Mouse (Mus musculus) heart, adult 18-20 months (tissue): ENCODE results near the gene Zfp346. TPM values are rescaled to one million over a fixed set of nuclear protein-coding genes. Genes with fewer than 3 reads are reported as not detected.
A peak's percentile ranks its signal among the peaks of the same experiment; 100 is the strongest.

ENCODE experiments used
- DNase-seq, 2 experiments: peaks; one replicate each; pipeline ENCODE4 v3.0.0; 2021 to 2022; ENCODE audit warnings: mixed read lengths in 1 of 2
- total RNA-seq, 2 experiments: library from RNA; stranded (reverse); gene quantifications; 2 replicates each; pipeline ENCODE4 v1.2.3; 2021

The Zfp346 gene
- total RNA-seq, 2 experiments from 2014 or later = 16.6 to 18.0 TPM

- peak in 1 of 2 experiments; percentile 14 for DNase-seq
Observed at GRCm38 (mm10) chr13:55152621-55153415, 47.7 kb downstream of the Zfp346 start, which contains the start of gene Fgfr4. Gene Fgfr4 (plus strand): TSS chr13:55152640.

GRCm38 (mm10) chr13:55153951-55154350 is 48.8 kb downstream of the Zfp346 start:
- DNase-seq = no peak

GRCm38 (mm10) chr13:55162365-55162764 is 57.3 kb downstream of the Zfp346 start:
- DNase-seq = no peak

DNA sequence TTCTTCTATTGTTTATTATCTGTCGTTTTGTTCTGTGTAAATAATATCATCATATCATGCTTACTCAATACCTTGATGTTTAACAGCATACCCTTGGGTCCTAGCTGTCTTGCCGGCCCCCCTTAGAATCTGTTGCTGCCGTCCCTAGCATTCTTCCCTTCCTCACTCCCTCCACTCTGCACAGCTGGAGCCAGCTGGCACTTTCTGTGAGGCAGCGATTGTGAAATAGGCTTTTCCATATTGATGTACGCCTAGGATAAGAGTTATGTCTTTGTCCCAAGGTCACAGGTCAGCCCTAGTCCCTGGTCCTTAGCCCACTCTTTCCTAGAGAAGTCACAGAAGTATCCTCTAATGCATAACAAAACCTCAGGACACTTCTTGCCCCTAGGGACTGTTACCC is 58.4 kb downstream of the Zfp346 start:
- peak; percentile 37 to 50 for DNase-seq

DNA sequence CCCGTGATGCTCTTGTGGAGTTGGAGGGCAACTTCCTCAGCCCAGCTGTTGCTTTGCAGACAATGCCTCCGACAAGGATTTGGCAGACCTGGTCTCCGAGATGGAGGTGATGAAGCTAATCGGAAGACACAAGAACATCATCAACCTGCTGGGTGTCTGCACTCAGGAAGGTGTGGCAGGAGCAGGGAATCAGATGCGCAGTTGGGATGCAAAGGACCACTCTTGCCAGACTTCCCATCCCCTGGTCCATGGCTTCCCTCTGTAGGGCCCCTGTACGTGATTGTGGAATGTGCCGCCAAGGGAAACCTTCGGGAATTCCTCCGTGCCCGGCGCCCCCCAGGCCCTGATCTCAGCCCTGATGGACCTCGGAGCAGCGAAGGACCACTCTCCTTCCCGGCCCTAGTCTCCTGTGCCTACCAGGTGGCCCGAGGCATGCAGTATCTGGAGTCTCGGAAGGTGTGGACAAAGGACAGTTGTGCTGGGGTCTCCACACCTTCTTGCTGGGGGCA is 60.8 kb downstream of the Zfp346 start:
- no peak for DNase-seq

DNA sequence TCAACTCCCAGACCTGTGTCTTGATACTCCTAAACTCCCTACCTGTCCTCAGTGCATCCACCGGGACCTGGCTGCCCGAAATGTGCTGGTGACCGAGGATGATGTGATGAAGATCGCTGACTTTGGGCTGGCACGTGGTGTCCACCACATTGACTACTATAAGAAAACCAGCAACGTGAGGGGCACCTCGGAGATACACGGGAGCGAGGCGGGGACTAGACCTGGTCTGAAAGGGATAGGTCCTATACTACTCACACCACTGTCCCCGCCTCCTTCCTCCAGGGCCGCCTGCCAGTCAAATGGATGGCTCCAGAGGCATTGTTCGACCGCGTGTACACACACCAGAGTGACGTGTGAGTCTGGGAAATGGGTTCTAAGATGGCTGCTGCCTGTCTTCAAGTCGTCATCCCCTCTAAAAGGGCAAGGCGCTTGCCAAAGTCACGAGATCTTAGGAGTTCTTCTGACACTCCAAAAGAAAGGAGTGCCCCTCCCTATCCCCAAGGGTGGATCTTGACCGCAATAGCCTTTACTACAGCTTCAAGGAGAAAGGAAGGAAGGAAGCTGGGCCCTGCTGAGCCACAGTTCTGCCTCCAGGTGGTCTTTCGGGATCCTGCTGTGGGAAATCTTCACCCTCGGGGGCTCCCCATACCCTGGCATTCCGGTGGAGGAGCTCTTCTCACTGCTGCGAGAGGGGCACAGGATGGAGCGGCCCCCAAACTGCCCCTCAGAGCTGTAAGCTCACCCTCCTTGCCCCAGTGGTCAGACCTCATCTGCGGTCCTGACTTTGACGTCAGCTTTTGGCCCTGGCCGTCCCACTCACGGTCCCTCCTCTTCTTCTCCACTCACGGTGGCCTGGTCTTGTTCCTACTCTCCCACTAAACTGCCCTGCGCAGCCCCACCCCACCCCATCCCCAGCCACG is 62.0 kb downstream of the Zfp346 start:
- no peak for DNase-seq

GRCm38 (mm10) chr13:55167798-55168197 is 62.7 kb downstream of the Zfp346 start:
- DNase-seq = no peak

DNA sequence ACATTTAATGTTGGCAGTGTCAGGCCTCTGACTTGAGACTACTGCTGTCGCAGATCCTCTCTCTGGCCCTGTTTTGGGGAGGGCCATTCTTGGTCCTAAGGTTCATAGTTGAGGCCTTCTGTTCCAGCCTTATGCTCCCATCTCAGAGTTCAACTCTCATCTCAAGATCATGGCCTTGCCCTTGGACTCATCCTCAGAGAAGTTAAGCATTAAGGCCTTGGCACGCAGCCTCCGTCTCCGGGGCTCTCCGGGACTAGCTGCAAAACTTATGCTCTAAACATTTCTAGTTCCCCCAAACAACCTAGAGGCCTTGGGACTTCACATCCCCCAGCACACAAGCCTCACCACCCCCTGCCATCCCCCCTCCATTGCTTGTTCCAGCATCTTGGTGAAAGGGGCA is 63.1 kb downstream of the Zfp346 start:
- DNase-seq = no peak

- peak; percentile 62 to 79 for DNase-seq
Observed at GRCm38 (mm10) chr13:55168958-55169369, 63.9 kb downstream of the Zfp346 start.

DNA sequence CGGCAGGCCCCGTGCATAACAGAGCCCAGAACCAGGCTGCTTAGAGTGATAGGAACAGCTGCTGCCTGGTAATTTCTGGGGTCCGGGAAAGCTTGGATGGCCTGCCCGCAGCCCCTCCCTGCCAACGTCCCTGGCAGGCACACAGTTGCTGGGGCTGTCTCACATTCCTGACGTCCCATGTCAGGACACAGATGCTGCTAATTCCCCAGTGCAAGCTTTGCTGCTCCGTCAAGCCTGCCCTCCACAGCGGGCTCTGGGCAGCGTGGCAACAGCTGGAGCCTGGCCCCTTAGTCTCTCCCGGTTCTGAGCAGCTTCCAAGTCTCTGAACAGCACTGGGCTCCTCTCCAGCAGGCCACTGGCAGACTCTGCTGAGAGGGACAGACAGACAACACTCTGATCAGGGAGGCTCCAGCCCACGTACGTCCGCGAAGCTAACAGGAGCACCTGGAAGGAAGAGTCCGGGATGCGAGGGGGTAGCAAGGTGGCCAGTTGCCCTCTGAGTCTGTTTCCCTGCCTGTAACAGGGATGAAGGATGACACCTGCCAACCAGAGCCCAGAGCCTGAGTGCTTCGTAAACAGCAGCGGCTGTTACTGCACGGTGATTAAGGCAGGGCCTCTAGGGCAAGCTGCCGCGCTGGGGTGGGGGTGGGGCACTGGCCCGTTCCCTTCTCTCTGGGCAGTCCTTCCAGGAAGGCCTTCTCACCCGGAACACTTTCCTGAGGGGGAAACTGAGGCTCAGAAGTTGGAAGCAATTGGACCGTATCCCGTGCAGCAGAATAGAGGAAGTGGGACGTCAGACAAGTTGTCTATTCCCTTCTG is 66.6 kb downstream of the Zfp346 start:
- DNase-seq = peak; percentile 79

- DNase-seq = no peak
Observed at GRCm38 (mm10) chr13:55172336-55172770, 67.2 kb downstream of the Zfp346 start.

GRCm38 (mm10) chr13:55174347-55174746 is 69.2 kb downstream of the Zfp346 start:
- DNase-seq = no peak

GRCm38 (mm10) chr13:55176265-55176664 is 71.2 kb downstream of the Zfp346 start:
- DNase-seq = no peak

DNA sequence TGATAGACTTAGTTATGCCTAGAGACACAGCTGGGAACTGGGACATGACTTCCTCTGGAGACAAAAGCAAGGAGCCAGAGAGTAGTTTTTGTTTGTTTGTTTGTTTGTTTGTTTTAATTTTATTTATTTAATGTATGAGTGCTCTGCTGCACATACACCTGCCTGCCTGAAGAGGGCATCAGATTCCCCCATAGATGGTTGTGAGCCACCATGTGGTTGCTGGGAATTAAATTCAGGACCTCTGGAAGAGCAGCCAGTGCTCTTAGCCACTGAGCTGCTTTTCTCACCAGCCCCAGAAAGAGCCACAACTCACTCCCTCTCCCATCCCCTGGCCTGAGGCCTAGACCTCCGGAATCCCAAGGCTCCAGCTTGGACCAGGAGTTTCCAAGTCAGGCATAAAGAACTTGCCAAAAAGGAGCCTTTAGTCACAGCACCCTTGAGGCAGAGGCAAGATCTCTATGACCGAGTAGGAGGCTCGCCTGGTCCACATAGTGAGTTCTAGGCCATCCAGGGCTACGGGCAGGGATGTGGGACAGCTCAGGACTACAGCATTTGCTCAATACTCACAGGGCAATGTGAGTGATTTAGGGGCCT is 72.9 kb downstream of the Zfp346 start:
- peak; percentile 67 to 76 for DNase-seq

DNA sequence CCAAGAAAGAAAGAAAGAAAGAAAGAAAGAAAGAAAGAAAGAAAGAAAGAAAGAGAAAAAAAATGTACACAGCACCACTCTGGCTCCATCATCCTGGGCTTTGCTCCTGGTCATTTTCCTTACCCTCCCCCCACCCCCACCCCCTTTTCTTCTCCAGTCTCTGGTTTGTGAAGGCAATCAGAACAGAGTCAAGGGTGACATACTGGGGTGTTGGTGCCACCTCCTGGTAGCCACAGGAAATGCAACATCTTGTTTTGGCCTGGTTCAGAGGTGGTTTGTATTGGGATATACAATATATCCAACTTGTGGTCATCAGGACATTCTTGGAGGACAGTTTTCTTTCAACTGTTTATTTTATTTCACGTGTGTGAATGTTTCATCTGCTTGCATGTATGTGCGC is 73.4 kb downstream of the Zfp346 start:
- DNase-seq = peak; percentile 75 to 87

- no peak for DNase-seq
Observed at GRCm38 (mm10) chr13:55179591-55179990, 74.5 kb downstream of the Zfp346 start.

- no peak for DNase-seq
Observed at GRCm38 (mm10) chr13:55181786-55182172, 76.7 kb downstream of the Zfp346 start.

DNA sequence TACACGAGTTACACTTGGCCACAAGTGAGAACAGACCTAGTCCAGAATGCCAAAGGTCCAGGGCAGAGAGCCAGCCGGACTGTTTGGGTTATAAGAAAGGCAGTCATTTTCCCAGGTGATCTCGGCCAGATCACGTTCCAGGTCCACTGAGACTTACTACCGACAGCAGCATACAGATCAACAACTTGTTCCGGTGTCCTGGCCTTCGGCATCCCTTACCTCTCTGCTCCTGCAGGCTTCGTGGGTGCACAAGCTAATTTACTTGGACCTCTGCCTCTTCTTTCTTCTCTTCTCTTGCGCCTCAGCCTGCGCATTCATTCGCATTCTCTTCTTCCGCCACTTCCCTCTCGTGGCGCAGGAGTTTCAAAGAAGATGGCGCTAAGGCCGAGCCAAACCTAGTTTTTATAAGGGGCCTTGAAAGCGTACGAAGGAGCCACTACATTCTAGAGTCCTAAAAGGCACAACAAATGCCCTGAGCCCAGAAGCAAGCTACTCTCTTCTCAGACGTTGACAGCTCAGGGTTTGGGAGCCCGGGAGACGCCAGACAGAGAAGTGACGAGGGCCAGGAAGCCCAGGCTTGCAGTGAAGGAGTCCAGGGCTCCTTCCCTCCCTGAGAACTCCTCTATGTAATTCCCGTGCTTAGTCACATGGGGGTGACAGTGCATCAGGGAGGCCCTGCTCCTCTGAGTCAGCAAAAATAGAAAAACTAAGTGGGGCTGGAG is 77.2 kb downstream of the Zfp346 start:
- DNase-seq = peak; percentile 86 to 88

DNA sequence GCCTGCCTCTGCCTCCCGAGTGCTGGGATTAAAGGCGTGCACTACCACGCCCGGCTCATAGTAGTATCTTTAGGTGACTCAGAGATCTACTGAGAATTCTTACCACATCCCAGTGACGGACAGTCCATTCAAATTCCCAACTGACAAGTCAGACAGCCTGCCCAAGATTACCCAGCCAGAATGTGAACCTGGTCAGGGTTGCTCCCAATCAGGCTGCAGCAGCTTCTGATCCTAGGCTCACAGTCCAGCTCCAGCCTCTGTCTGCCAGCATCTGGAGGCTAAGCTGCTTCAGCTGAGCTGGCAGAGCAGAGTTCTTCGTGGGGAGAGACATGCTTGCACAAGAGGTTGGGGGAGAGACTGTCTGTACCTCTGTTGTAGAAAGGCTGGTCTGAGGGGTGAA is 78.3 kb downstream of the Zfp346 start:
- no peak for DNase-seq
